Mouse (Mus musculus): ENCODE data around the gene Cdh1.
A peak's percentile ranks its signal among the peaks of the same experiment; 100 is the strongest.
"Not testable (repeated sequence)": the region's sequence is repeated elsewhere in the genome, so short reads cannot be mapped to it uniquely, and the experiment has no call there.

Gene Cdh1

GRCm38 (mm10) chr8:106603131-106603819 is at the start of gene Cdh1:
Cdh1 (plus strand) TSS chr8:106603351.
- DNase-seq (ENCODE audit: inconsistent age in 2 of 2, low spot score in 1 of 2): peak; percentile 19 to 45

GRCm38 (mm10) chr8:106554011-106554410 is 49.1 kb upstream of the Cdh1 start:
- DNase-seq (ENCODE audit: inconsistent age in 2 of 2, low spot score in 1 of 2): no peak

GRCm38 (mm10) chr8:106556068-106556645 is 47.0 kb upstream of the Cdh1 start:
- DNase-seq (ENCODE audit: inconsistent age in 2 of 2, low spot score in 1 of 2): no peak

GRCm38 (mm10) chr8:106559844-106560243 is 43.3 kb upstream of the Cdh1 start:
- DNase-seq (ENCODE audit: inconsistent age in 2 of 2, low spot score in 1 of 2): no peak

- peak; percentile 77 to 89 for DNase-seq (ENCODE audit: inconsistent age in 2 of 2, low spot score in 1 of 2)
These were observed 41.9 kb upstream of the Cdh1 start for GRCm38 (mm10) chr8:106561097-106561865.

GRCm38 (mm10) chr8:106563691-106564182 is 39.4 kb upstream of the Cdh1 start:
- DNase-seq (ENCODE audit: inconsistent age in 2 of 2, low spot score in 1 of 2): peak in 1 of 2 experiments; percentile 42

- no peak for DNase-seq (ENCODE audit: inconsistent age in 2 of 2, low spot score in 1 of 2)
These were observed 34.1 kb upstream of the Cdh1 start for GRCm38 (mm10) chr8:106569006-106569405.

GRCm38 (mm10) chr8:106570386-106570785 is 32.8 kb upstream of the Cdh1 start:
- no peak for DNase-seq (ENCODE audit: inconsistent age in 2 of 2, low spot score in 1 of 2)

GRCm38 (mm10) chr8:106571551-106572172 is 31.5 kb upstream of the Cdh1 start:
- no peak for DNase-seq (ENCODE audit: inconsistent age in 2 of 2, low spot score in 1 of 2)

- not testable (repeated sequence) for DNase-seq (ENCODE audit: inconsistent age in 2 of 2, low spot score in 1 of 2)
These were observed 31.0 kb upstream of the Cdh1 start for GRCm38 (mm10) chr8:106572175-106572574.

GRCm38 (mm10) chr8:106573168-106573567 is 30.0 kb upstream of the Cdh1 start, which contains the start of gene Gm10073:
Gm10073 (minus strand) TSS chr8:106573461.
- DNase-seq (ENCODE audit: inconsistent age in 2 of 2, low spot score in 1 of 2): not testable (repeated sequence)

GRCm38 (mm10) chr8:106574283-106574682 is 28.9 kb upstream of the Cdh1 start:
- DNase-seq (ENCODE audit: inconsistent age in 2 of 2, low spot score in 1 of 2): no peak

- DNase-seq (ENCODE audit: inconsistent age in 2 of 2, low spot score in 1 of 2): peak; percentile 63 to 77
These were observed 26.1 kb upstream of the Cdh1 start for GRCm38 (mm10) chr8:106576849-106577555.

GRCm38 (mm10) chr8:106579510-106579909 is 23.6 kb upstream of the Cdh1 start:
- no peak for DNase-seq (ENCODE audit: inconsistent age in 2 of 2, low spot score in 1 of 2)

- DNase-seq (ENCODE audit: inconsistent age in 2 of 2, low spot score in 1 of 2): no peak
These were observed 21.6 kb upstream of the Cdh1 start for GRCm38 (mm10) chr8:106581344-106582088.

GRCm38 (mm10) chr8:106584942-106585670 is 18.0 kb upstream of the Cdh1 start:
- DNase-seq (ENCODE audit: inconsistent age in 2 of 2, low spot score in 1 of 2): no peak

- DNase-seq (ENCODE audit: inconsistent age in 2 of 2, low spot score in 1 of 2): no peak
These were observed 17.5 kb upstream of the Cdh1 start for GRCm38 (mm10) chr8:106585671-106586037.

GRCm38 (mm10) chr8:106586896-106587295 is 16.3 kb upstream of the Cdh1 start:
- no peak for DNase-seq (ENCODE audit: inconsistent age in 2 of 2, low spot score in 1 of 2)
